ENCODE assay signal across 39 mouse cellular contexts in the genomic region with DNA sequence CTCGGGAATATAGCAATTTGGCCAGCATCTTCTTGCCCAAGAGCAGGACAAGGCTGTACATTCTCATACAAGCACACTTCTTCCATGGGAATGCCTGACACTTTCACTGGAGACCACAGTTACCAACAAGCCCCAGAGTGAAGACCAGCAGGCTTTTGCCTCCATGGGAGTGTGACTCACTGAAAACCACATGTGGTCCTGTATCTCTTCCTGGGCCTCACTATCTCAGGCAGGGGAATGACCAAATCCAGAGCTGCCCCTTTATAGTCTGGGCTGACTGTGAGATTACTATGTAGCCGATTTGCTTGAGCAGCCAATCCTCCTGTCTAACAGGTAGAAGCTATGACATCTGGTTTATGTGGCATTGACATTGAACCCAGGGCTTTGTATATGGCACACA. TPM values are rescaled to one million over a fixed set of nuclear protein-coding genes. Genes with fewer than 3 reads are reported as not detected.
"Had no signal": no experiment of that assay in that cellular context is flagged by ENCODE, and none has a peak within 500 bp of the region (broad histone marks: within the 10 kb centered on the region; RNA-seq: fewer than 3 reads in every experiment).

No protein-coding gene starts in this region.

- H3K36me3 ChIP-seq: heart, embryonic 10.5 days; heart, embryonic 12.5 days; heart, embryonic 13.5 days; heart, embryonic 15.5 days; hindbrain, embryonic 10.5 days; hindbrain, embryonic 12.5 days; hindbrain, embryonic 13.5 days; hindbrain, embryonic 15.5 days; intestine, embryonic 15.5 days; kidney, embryonic 15.5 days had no signal

- DNase-seq: heart, postnatal 10 days; heart, postnatal 14 days; heart, postnatal 36 days; heart, postnatal 4 days; kidney, adult 11 months; kidney, adult 18-20 months; kidney, adult 2 months; kidney, adult 8-10 months; kidney, postnatal 10 days; kidney, postnatal 14 days; kidney, postnatal 25 days; kidney, postnatal 36 days; kidney, postnatal 4 days; layer of hippocampus, adult 9-11 months; layer of hippocampus, postnatal 36 days had no signal

- H3K4me2 ChIP-seq: heart, embryonic 11.5 days; heart, embryonic 12.5 days; heart, embryonic 13.5 days; heart, embryonic 15.5 days; hindbrain, embryonic 12.5 days; hindbrain, embryonic 13.5 days; hindbrain, embryonic 14.5 days; hindbrain, embryonic 15.5 days; intestine, embryonic 15.5 days; kidney, embryonic 15.5 days had no signal

- H3K9me3 ChIP-seq: heart, embryonic 10.5 days; heart, embryonic 12.5 days; heart, embryonic 13.5 days; heart, embryonic 15.5 days; hindbrain, embryonic 10.5 days; hindbrain, embryonic 12.5 days; hindbrain, embryonic 13.5 days; hindbrain, embryonic 15.5 days; intestine, embryonic 15.5 days; kidney, embryonic 15.5 days had no signal

- ATAC-seq: hindbrain, embryonic 16.5 days; hindbrain, postnatal 0 days; inflammation-experienced regulatory T-cells, adult 6 months; intestine, embryonic 15.5 days; intestine, embryonic 16.5 days; intestine, postnatal 0 days had no signal

- H3K4me3 ChIP-seq: heart, embryonic 10.5 days; heart, embryonic 12.5 days; heart, embryonic 13.5 days; heart, embryonic 15.5 days; hindbrain, embryonic 10.5 days; hindbrain, embryonic 12.5 days; hindbrain, embryonic 13.5 days; hindbrain, embryonic 15.5 days; intestine, embryonic 15.5 days; kidney, embryonic 15.5 days; layer of hippocampus, adult 2 months; left cerebral cortex, adult 2 months had no signal

- H3K27ac ChIP-seq: heart, embryonic 10.5 days; heart, embryonic 13.5 days; heart, embryonic 15.5 days; hindbrain, embryonic 10.5 days; hindbrain, embryonic 12.5 days; hindbrain, embryonic 13.5 days; hindbrain, embryonic 14.5 days; hindbrain, embryonic 15.5 days; hindbrain, postnatal 0 days; intestine, embryonic 15.5 days; kidney, embryonic 15.5 days; kidney, postnatal 0 days; layer of hippocampus, adult 2 months; left cerebral cortex, adult 2 months had no signal

- H3K27me3 ChIP-seq: heart, embryonic 15.5 days; hindbrain, embryonic 12.5 days; hindbrain, embryonic 13.5 days; hindbrain, embryonic 15.5 days; intestine, embryonic 15.5 days; kidney, embryonic 15.5 days had no signal

- H3K9ac ChIP-seq: heart, embryonic 12.5 days; heart, embryonic 13.5 days; heart, embryonic 15.5 days; hindbrain, embryonic 12.5 days; hindbrain, embryonic 13.5 days; hindbrain, embryonic 14.5 days; hindbrain, embryonic 15.5 days; intestine, embryonic 15.5 days; kidney, embryonic 15.5 days had no signal

RNA-seq across cellular contexts. Expression of a gene that starts 10.7 kb away (rescaled TPM):
- total RNA-seq: heart, postnatal 25 days; heart, postnatal 36 days; layer of hippocampus, adult 2 months; layer of hippocampus, postnatal 25 days; layer of hippocampus, postnatal 36 days; left cerebral cortex, adult 18-20 months; left cerebral cortex, adult 2 months had no signal

RNA-seq across cellular contexts. Expression of a gene that starts 22.5 kb away (rescaled TPM):
- total RNA-seq: hematopoietic stem cell, adult 5-6 weeks had no signal
